Mouse (Mus musculus): ENCODE data around the gene 5330417C22Rik. TPM values are rescaled to one million over a fixed set of nuclear protein-coding genes. Genes with fewer than 3 reads are reported as not detected.

Gene 5330417C22Rik
- polyA plus RNA-seq, 1 experiment from 2014 or later, result 10.0 TPM

DNA sequence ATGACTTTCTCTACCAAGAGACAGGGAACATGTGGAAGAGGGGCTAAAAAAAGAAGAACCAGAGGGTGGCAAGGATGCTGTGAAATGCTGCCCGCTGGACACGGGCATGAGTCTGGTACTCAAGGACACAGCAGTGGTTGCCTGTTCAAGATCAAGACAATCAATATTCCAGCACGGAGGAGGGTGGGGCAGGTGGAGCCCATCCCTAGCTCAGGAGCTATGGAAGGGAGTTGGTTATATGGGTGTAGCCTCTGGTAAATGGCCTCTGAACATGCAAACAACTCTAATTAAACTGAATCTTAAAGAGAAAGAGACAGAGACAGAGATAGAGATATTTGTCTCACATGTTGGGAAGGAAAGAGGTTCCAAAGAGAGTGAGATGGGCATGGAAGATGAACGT lies 51.6 kb downstream of the 5330417C22Rik start:
- Histone ChIP-seq H3K36me3 (0 out of 2 replicates have a peak, but pooled peaks cover 2% of the 10 kb centered on the region), H3K4me1 (replicated peaks) (no peaks in the 10 kb centered on the region), H3K27me3 (no peaks in the 10 kb centered on the region), H3K4me2 (no peak overlapping the region), H3K4me3 (no peak overlapping the region), H3K27ac (no peak overlapping the region), H3K9ac (no peak overlapping the region), H3K9me3 (no peaks in the 10 kb centered on the region)
- 90% methylated on average over 4 of the region's 4 CpGs for WGBS
- no peak for ATAC-seq (ENCODE audit: low FRiP score)

DNA sequence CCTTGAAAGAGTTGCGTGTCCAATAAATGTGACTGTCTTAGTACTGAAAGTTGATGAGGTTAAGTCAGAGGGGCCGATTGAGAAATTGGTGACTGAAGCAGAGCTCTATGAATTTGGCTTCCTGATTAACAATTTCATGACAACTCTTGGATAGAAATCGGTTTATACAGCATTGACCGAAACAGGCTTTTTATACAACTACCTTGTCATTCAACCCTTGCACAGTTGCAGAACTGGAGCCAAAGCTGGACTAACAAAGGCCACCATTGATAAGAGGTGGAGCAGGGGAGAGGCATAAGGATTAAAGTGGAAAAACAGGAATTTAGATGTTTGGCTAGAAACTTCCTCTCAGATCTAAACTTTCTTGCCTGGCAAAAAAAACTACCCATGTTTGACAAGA lies 57.5 kb downstream of the 5330417C22Rik start:
- Histone ChIP-seq H3K36me3 (no peaks in the 10 kb centered on the region), H3K27ac (no peak overlapping the region), H3K4me1 (replicated peaks) (0 out of 2 replicates have a peak, but pooled peaks cover 4% of the 10 kb centered on the region), H3K9ac (no peak overlapping the region), H3K27me3 (no peaks in the 10 kb centered on the region), H3K9me3 (no peaks in the 10 kb centered on the region), H3K4me2 (no peak overlapping the region), H3K4me3 (no peak overlapping the region)
- WGBS, result 87% methylated on average over 4 of the region's 4 CpGs
- ATAC-seq (ENCODE audit: low FRiP score), result no peak

DNA sequence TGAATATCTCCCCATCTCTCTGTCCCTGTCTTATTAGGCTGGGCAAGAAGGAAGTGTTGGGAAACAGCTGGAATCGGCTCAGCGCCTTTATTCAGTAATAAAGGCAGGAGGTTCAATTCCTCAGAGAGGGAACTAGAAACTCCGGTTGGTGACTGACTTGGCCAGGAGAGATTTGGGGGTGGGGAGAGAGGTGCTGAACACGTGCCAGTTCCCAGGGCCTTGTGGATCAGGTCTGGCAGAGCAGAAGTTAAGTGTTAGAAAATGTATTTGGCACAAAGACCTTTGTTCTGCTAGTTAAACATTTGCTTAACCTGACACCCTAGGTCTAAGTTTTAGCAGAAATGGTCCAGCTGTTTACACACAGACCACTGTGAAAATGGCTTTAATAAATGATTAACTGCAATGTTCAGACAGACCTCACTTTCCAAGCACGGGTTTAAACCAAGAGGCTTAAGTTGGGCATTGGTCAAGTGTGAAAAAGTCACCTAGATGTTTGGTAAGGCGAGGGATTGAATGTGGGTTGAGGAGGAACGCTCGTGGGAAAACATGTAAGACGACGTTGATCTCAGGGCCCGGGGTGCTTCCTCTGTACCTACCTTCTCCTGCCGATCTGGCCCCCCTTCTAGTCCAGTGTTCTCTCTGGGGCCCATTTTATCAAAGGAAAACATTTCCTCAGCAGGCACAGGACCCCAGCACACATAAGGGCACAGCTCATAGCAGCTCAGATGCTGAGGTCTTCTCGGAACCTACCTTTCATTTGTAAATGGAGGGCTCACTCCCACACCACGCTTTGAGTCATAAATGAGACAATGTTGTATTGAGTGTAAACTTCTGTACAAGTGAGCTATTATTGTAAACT lies 59.3 kb downstream of the 5330417C22Rik start:
- H3K9me3 ChIP-seq, result no peaks in the 10 kb centered on the region
- no peak for ATAC-seq (ENCODE audit: low FRiP score)
- H3K27me3 ChIP-seq, result no peaks in the 10 kb centered on the region
- no peaks in the 10 kb centered on the region for H3K36me3 ChIP-seq
- H3K4me3 ChIP-seq, result no peak overlapping the region
- H3K4me1 ChIP-seq (replicated peaks), result 0 out of 2 replicates have a peak, but pooled peaks cover 4% of the 10 kb centered on the region
- WGBS, result 49% methylated on average over 14 of the region's 14 CpGs
- no peak overlapping the region for H3K9ac ChIP-seq
- H3K27ac ChIP-seq, result no peak overlapping the region
- H3K4me2 ChIP-seq, result no peak overlapping the region

DNA sequence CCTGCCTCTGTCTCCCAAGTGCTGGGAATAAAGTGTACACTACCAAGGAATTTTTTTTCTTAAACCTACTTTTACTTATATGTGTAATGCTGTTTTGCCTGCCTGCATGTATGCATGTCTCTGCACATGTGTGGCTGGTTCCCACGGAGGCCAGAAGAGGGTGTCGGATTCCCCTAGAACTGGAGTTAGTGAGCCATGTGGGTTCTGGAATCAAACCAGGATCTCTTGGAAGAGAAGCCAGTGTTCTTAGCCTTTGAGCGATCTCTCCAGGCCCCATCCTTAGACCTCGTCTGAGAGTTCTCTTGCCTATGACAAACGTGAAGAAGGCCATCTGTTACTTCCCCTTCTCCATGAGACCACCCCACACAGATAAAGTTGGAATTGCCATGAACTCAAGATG lies 60.8 kb downstream of the 5330417C22Rik start:
- WGBS, result 82% methylated on average over 5 of the region's 5 CpGs

DNA sequence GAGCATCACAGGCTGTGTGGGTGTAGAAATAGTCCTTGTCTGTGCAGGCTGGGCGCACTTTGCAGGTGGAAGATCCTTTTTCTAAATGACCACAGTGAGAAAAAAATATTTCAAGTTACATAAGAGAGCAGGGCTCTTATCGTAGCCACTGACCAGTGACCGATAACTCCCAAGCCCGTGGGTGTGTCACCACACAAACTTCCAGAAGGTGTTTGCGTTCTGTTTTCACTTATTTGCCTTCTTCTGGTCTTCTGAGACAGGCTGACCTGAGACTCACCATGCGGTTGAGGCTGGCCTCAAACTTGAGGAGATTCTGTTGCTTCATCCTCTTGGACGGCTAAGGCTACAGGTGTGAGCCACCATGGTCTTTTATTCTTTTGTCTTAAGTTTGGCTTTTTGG lies 61.4 kb downstream of the 5330417C22Rik start:
- Histone ChIP-seq H3K27ac (no peak overlapping the region), H3K27me3 (no peaks in the 10 kb centered on the region), H3K9ac (no peak overlapping the region), H3K4me1 (replicated peaks) (0 out of 2 replicates have a peak, but pooled peaks cover 4% of the 10 kb centered on the region), H3K36me3 (no peaks in the 10 kb centered on the region), H3K4me3 (no peak overlapping the region), H3K4me2 (no peak overlapping the region), H3K9me3 (no peaks in the 10 kb centered on the region)
- 90% methylated on average over 7 of the region's 7 CpGs for WGBS
- ATAC-seq (ENCODE audit: low FRiP score), result no peak

More for the DNA sequence above, 60.8 kb downstream of the 5330417C22Rik start:
- 0 out of 2 replicates have a peak, but pooled peaks cover 4% of the 10 kb centered on the region for H3K4me1 ChIP-seq (replicated peaks)
- no peaks in the 10 kb centered on the region for H3K9me3 ChIP-seq
- H3K27ac ChIP-seq, result no peak overlapping the region
- H3K27me3 ChIP-seq, result no peaks in the 10 kb centered on the region
- no peak overlapping the region for H3K9ac ChIP-seq
- ATAC-seq (ENCODE audit: low FRiP score), result no peak
- no peak overlapping the region for H3K4me3 ChIP-seq
- H3K4me2 ChIP-seq, result no peak overlapping the region
- no peaks in the 10 kb centered on the region for H3K36me3 ChIP-seq

DNA sequence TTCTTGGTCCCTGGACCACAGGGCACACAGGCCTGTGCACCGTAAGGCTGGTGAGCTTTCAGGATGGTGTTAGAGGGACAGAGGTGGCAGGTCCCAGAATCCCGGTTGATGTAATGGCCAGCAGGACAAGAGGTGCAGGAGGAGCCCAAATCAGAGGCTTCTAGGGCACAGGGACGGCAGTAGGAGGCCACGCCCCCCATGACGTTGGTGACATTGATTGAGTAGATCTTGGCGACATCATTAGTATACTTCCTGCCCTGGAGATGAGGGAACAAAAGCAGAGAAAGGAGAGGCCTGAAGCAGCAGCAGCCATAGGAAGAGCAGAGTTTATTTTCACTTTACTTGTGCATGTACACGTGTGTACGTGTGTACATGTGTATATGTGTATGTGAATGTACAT lies 68.6 kb downstream of the 5330417C22Rik start:
- WGBS, result 59% methylated on average over 8 of the region's 8 CpGs
- no peak overlapping the region for H3K4me3 ChIP-seq
- H3K36me3 ChIP-seq, result peaks cover 3% of the 10 kb centered on the region; the same call in 1 of the 2 replicates
- H3K9ac ChIP-seq, result no peak overlapping the region
- no peak overlapping the region for H3K27ac ChIP-seq
- H3K9me3 ChIP-seq, result no peaks in the 10 kb centered on the region
- no peak overlapping the region for H3K4me2 ChIP-seq
- ATAC-seq (ENCODE audit: low FRiP score), result 0 out of 2 replicates have a peak, but pooled peaks have one; percentile 21
- H3K27me3 ChIP-seq, result no peaks in the 10 kb centered on the region
- no peaks in the 10 kb centered on the region for H3K4me1 ChIP-seq (replicated peaks)

DNA sequence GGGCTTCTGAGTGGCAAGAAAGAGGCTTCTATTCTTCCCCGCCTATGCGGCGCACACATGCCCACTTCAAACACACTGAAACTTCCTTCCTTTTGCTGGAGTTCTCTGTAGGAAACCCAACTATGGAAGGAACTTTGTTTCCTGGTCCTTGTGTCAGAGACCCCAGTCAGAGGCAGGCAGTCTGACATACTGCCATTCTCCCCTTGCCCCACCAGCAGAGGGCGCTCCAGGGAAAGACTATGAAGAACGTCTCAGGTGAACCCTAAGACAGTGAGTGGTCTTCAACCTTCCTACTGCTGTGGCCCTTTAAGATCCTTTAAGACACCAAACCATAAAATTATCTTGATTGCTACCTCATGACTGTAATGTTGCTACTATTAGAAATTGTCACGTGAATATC lies 69.9 kb downstream of the 5330417C22Rik start:
- Histone ChIP-seq H3K36me3 (peaks cover 3% of the 10 kb centered on the region; the same call in 1 of the 2 replicates), H3K27ac (no peak overlapping the region), H3K9me3 (no peaks in the 10 kb centered on the region), H3K4me3 (no peak overlapping the region), H3K4me2 (no peak overlapping the region), H3K9ac (no peak overlapping the region), H3K4me1 (replicated peaks) (no peaks in the 10 kb centered on the region), H3K27me3 (no peaks in the 10 kb centered on the region)
- ATAC-seq (ENCODE audit: low FRiP score), result no peak
- WGBS, result 90% methylated on average over 6 of the region's 6 CpGs

DNA sequence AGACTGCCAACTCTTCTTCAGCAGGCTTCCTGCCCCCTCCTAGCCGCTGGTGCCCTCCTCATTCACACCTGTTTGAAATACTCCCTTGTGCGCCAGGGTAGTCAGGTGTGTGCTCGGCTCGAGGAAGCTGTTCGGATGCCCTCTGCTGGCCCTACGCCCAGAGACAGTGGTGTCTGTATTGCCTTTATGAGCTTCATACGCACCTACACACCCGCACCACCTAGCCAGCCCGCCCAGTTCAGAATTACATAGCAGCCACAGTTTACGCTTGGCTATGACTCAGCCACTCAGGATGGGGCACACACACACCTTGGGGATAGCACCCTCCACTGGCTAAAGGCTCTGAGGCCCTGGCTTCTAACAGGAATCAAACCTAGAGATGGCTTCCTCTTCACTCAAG lies 77.5 kb downstream of the 5330417C22Rik start:
- Histone ChIP-seq H3K36me3 (no peaks in the 10 kb centered on the region), H3K9me3 (no peaks in the 10 kb centered on the region), H3K4me2 (no peak overlapping the region), H3K4me3 (no peak overlapping the region), H3K9ac (peak overlapping the region; percentile 24; the same call in 1 of the 2 replicates), H3K4me1 (replicated peaks) (0 out of 2 replicates have a peak, but pooled peaks cover 6% of the 10 kb centered on the region), H3K27ac (no peak overlapping the region), H3K27me3 (no peaks in the 10 kb centered on the region)
- 44% methylated on average over 10 of the region's 10 CpGs for whole genome bisulfite sequencing
- no peak for ATAC-seq (ENCODE audit: low FRiP score)

DNA sequence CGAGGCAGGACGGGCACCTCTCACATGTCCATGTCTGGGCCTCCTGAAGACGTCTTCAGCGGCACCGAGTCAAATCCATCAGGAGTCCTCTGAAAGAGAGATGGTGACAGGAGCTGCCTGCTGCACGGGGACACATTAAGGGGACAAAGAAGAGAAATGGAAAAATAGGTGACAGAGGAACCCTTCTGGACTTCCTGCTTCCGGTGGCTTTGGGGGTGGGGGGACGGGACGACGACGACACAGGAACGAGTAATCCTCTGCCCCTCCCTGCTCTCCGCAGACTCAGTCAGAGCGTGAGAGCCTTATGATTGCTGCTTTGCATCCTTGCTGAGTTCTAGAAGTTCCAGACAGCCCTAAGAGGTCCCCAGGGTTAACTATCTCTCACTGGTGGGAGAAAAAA lies 78.0 kb downstream of the 5330417C22Rik start:
- H3K27me3 ChIP-seq, result no peaks in the 10 kb centered on the region
- no peak overlapping the region for H3K4me3 ChIP-seq
- H3K9me3 ChIP-seq, result no peaks in the 10 kb centered on the region
- H3K4me2 ChIP-seq, result no peak overlapping the region
- H3K4me1 ChIP-seq (replicated peaks), result 0 out of 2 replicates have a peak, but pooled peaks cover 6% of the 10 kb centered on the region
- peak overlapping the region; percentile 24; the same call in 1 of the 2 replicates for H3K9ac ChIP-seq
- no peak for ATAC-seq (ENCODE audit: low FRiP score)
- H3K36me3 ChIP-seq, result no peaks in the 10 kb centered on the region
- 61% methylated on average over 14 of the region's 14 CpGs for WGBS
- H3K27ac ChIP-seq, result no peak overlapping the region

DNA sequence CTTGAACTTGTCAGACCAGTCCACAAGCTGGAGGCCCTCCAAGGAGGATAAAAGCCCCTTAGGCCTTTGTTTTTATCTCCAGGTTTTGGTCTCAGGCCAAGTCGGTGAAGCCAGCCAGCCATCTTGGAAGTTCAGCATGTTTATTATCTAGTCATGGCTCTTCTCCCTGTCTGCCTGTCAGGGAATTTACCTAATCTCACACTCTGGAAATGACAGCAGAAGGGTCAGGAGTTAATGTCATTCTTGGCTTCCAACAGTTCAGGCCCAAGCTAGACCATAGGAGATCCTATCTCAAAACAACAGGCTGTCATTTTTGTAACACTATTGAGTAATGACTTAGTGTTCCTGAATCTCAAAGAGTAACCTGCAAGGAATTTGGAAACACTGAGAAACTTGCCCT lies 82.2 kb downstream of the 5330417C22Rik start:
- 88% methylated on average over 1 of the region's 1 CpGs for WGBS
- H3K4me3 ChIP-seq, result no peak overlapping the region
- no peak for ATAC-seq (ENCODE audit: low FRiP score)
- no peaks in the 10 kb centered on the region for H3K27me3 ChIP-seq
- 0 out of 2 replicates have a peak, but pooled peaks cover 6% of the 10 kb centered on the region for H3K4me1 ChIP-seq (replicated peaks)
- no peak overlapping the region for H3K4me2 ChIP-seq
- no peak overlapping the region for H3K9ac ChIP-seq
- H3K36me3 ChIP-seq, result no peaks in the 10 kb centered on the region
- H3K9me3 ChIP-seq, result no peaks in the 10 kb centered on the region
- H3K27ac ChIP-seq, result no peak overlapping the region

DNA sequence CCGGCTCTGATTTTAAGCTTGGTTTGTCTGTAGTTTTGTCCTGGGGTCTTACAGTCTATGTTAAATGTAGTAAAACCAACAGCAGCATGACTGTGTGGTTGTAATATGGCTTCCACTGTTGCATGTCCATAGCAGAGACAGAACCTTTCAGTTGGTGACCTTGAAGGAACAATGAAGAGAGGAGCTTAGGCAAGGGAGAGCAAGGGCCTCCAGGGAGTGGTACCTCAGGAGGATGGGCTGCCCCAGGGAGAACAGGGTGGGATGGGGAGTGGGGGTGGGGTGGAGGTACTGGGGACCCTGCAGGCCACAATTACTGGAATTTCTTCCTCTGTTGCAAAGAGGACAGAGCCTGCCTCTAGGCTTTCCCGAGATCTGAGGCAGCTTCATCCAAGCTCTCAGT lies 84.4 kb downstream of the 5330417C22Rik start:
- no peaks in the 10 kb centered on the region for H3K9me3 ChIP-seq
- H3K4me2 ChIP-seq, result no peak overlapping the region
- no peaks in the 10 kb centered on the region for H3K4me1 ChIP-seq (replicated peaks)
- no peak for ATAC-seq (ENCODE audit: low FRiP score)
- no peaks in the 10 kb centered on the region for H3K27me3 ChIP-seq
- WGBS, result 90% methylated on average over 2 of the region's 2 CpGs
- H3K27ac ChIP-seq, result no peak overlapping the region
- no peak overlapping the region for H3K9ac ChIP-seq
- no peak overlapping the region for H3K4me3 ChIP-seq
- no peaks in the 10 kb centered on the region for H3K36me3 ChIP-seq

DNA sequence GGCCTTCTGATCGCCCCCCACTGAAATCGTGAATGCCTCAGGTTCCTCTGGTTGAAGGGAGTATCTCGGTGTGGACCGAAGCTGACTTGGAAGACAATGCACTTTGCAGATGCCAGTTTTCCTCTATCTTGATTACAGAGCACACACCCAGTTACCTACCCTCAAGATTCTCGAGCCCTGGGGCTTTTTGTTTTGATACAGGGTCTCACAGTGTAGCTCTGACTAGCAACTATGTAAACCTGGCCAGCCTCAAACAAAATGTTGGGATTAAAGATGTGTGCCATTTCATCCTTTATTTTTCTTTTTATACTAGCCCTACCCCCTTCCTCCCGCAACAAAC lies 91.0 kb downstream of the 5330417C22Rik start:
- Histone ChIP-seq H3K4me1 (replicated peaks) (peaks cover 49% of the 10 kb centered on the region), H3K27ac (peak overlapping the region; percentile 94), H3K36me3 (peaks cover 5% of the 10 kb centered on the region; the same call in 1 of the 2 replicates), H3K9ac (peak overlapping the region; percentile 93), H3K9me3 (no peaks in the 10 kb centered on the region), H3K4me3 (peak overlapping the region; percentile 87), H3K4me2 (peak overlapping the region; percentile 96), H3K27me3 (no peaks in the 10 kb centered on the region)
- ATAC-seq (ENCODE audit: low FRiP score), result peak; percentile 44
- WGBS, result 16% methylated on average over 6 of the region's 6 CpGs
